Mouse (Mus musculus) v-Abl transformed pro-B cells (cell line): ENCODE data around the gene Ext2.

Experiments used
- in situ Hi-C, 2 experiments: fragments of 400-800 bp; cut with MboI; formaldehyde crosslinking; loops; one replicate each; pipeline ENCODE4 v1.15.1; 2025; ENCODE audit not compliant: unreplicated experiment in 2 of 2

Ext2 gene

GRCm38 (mm10) chr2:93782156-93782555, 40.2 kb downstream of the Ext2 start:
- in situ Hi-C loops = loop anchor here (5.0 to 25.0 kb wide), 3 partner anchors 370 to 870 kb away; partner anchors contain the start of gene Syt13 (in 1 of the 2)

GRCm38 (mm10) chr2:93780528-93780927, 41.8 kb downstream of the Ext2 start:
- in situ Hi-C loops = loop anchor here (5.0 to 25.0 kb wide), 3 partner anchors 368 to 868 kb away; partner anchors contain the start of gene Syt13 (in 1 of the 2)

GRCm38 (mm10) chr2:93779897-93780208, 42.5 kb downstream of the Ext2 start:
- in situ Hi-C loops = loop anchor here (5.0 to 25.0 kb wide), 3 partner anchors 368 to 868 kb away; partner anchors contain the start of gene Syt13 (in 1 of the 2)

GRCm38 (mm10) chr2:93779081-93779896, 43.1 kb downstream of the Ext2 start:
- in situ Hi-C loops = loop anchor here in 1 of 2 experiments (25.0 kb wide), 1 partner anchor 867 kb away; the partner anchor contains the start of gene Syt13

- in situ Hi-C loops = loop anchor here in 1 of 2 experiments (25.0 kb wide), 1 partner anchor 866 kb away; the partner anchor contains the start of gene Syt13
Measured at GRCm38 (mm10) chr2:93778616-93779015, 43.8 kb downstream of the Ext2 start.

- in situ Hi-C loops = loop anchor here in 1 of 2 experiments (25.0 kb wide), 1 partner anchor 865 kb away; the partner anchor contains the start of gene Syt13
Measured at GRCm38 (mm10) chr2:93777056-93777430, 45.3 kb downstream of the Ext2 start.

GRCm38 (mm10) chr2:93776267-93777055, 45.9 kb downstream of the Ext2 start:
- in situ Hi-C loops = loop anchor here in 1 of 2 experiments (25.0 kb wide), 1 partner anchor 864 kb away; the partner anchor contains the start of gene Syt13

- in situ Hi-C loops = loop anchor here in 1 of 2 experiments (25.0 kb wide), 1 partner anchor 863 kb away; the partner anchor contains the start of gene Syt13
Measured at GRCm38 (mm10) chr2:93775431-93775830, 46.9 kb downstream of the Ext2 start.

GRCm38 (mm10) chr2:93774946-93775345, 47.4 kb downstream of the Ext2 start:
- in situ Hi-C loops = loop anchor here in 1 of 2 experiments (25.0 kb wide), 1 partner anchor 863 kb away; the partner anchor contains the start of gene Syt13

- in situ Hi-C loops = no loop called here
Measured at GRCm38 (mm10) chr2:93772765-93773085, 49.6 kb downstream of the Ext2 start.

GRCm38 (mm10) chr2:93772054-93772764, 50.2 kb downstream of the Ext2 start:
- in situ Hi-C loops = no loop called here

- in situ Hi-C loops = no loop called here
Measured at GRCm38 (mm10) chr2:93770895-93771294, 51.5 kb downstream of the Ext2 start.

- in situ Hi-C loops = no loop called here
Measured at GRCm38 (mm10) chr2:93769875-93770274, 52.5 kb downstream of the Ext2 start.

- in situ Hi-C loops = no loop called here
Measured at GRCm38 (mm10) chr2:93765721-93766120, 56.6 kb downstream of the Ext2 start.

GRCm38 (mm10) chr2:93764211-93764610, 58.2 kb downstream of the Ext2 start:
- in situ Hi-C loops = no loop called here

- in situ Hi-C loops = no loop called here
Measured at GRCm38 (mm10) chr2:93760389-93760788, 62.0 kb downstream of the Ext2 start.

- in situ Hi-C loops = no loop called here
Measured at GRCm38 (mm10) chr2:93759173-93759572, 63.2 kb downstream of the Ext2 start.

- in situ Hi-C loops = no loop called here
Measured at GRCm38 (mm10) chr2:93758298-93758697, 64.1 kb downstream of the Ext2 start.

GRCm38 (mm10) chr2:93754366-93754765, 68.0 kb downstream of the Ext2 start:
- in situ Hi-C loops = no loop called here

GRCm38 (mm10) chr2:93753147-93753758, 69.1 kb downstream of the Ext2 start:
- in situ Hi-C loops = no loop called here
